ENCODE assay signal across 20 mouse cellular contexts in genomic region chr9:43227626-43228025, GRCm38 (mm10). TPM values are rescaled to one million over a fixed set of nuclear protein-coding genes. Genes with fewer than 3 reads are reported as not detected.
DNase-seq lines count a peak whose midpoint lies in the region; ATAC-seq and TF ChIP-seq lines count a peak whose summit lies in the region.
"Had no signal": no experiment of that assay in that cellular context is flagged by ENCODE, and none has a peak within 500 bp of the region (broad histone marks: within the 10 kb centered on the region; RNA-seq: fewer than 3 reads in every experiment).

No protein-coding gene starts in this region.

- H3K4me2 ChIP-seq in liver, embryonic 14.5 days (ENCODE audit: low read depth), result no peak overlapping the region
- H3K4me2 ChIP-seq: forebrain, embryonic 15.5 days; hindbrain, embryonic 13.5 days; kidney, embryonic 15.5 days; lung, embryonic 14.5 days; neural tube, embryonic 13.5 days had no signal

- H3K9me3 ChIP-seq in liver, embryonic 14.5 days (ENCODE audit: control insufficient read depth, low read length), result no peaks in the 10 kb centered on the region
- H3K9me3 ChIP-seq: forebrain, embryonic 15.5 days; hindbrain, embryonic 13.5 days; kidney, embryonic 15.5 days; midbrain, embryonic 10.5 days; neural tube, embryonic 13.5 days had no signal

- peak; percentile 50 for DNase-seq in adrenal gland, postnatal 14 days
- no peak for DNase-seq in adrenal gland, adult 18-20 months (ENCODE audit: low spot score in 2 of 2)
- DNase-seq in lung, postnatal 36 days, result peak; percentile 32
- DNase-seq in lung, postnatal 14 days, result no peak
- DNase-seq in liver, embryonic 14.5 days (ENCODE audit: low read depth in 3 of 3, low spot score in 3 of 3), result no peak
- DNase-seq in spleen, postnatal 10 days (ENCODE audit: low spot score in 2 of 2), result no peak
- no peak for DNase-seq in layer of hippocampus, postnatal 10 days (ENCODE audit: low spot score in 2 of 2)
- no peak for DNase-seq in layer of hippocampus, adult 9-11 months
- DNase-seq: cerebellum, postnatal 10 days; heart, postnatal 10 days; lung, embryonic 14.5 days; thymus, postnatal 25 days had no signal

- peak overlapping the region; percentile 37; the same call in 1 of the 2 replicates for H3K27ac ChIP-seq in liver, embryonic 14.5 days
- H3K27ac ChIP-seq: forebrain, embryonic 15.5 days; hindbrain, embryonic 13.5 days; midbrain, embryonic 10.5 days; neural tube, embryonic 13.5 days had no signal

- H3K4me3 ChIP-seq in liver, embryonic 14.5 days (ENCODE audit: insufficient read depth in 1 of 2, low read depth in 2 of 2, low read length in 2 of 2), result no peak overlapping the region
- H3K4me3 ChIP-seq: forebrain, embryonic 15.5 days; hindbrain, embryonic 13.5 days; kidney, embryonic 15.5 days; midbrain, embryonic 10.5 days; neural tube, embryonic 13.5 days had no signal

- H3K4me1 ChIP-seq in liver, embryonic 14.5 days (replicated peaks; ENCODE audit: control insufficient read depth in 2 of 2, insufficient read depth in 2 of 2, low read length in 1 of 2), result peaks cover 37 to 69% of the 10 kb centered on the region in 2 experiments
- H3K4me1 ChIP-seq: forebrain, embryonic 15.5 days had no signal

- no peak for ATAC-seq in liver, embryonic 14.5 days (ENCODE audit: insufficient read depth)
- ATAC-seq: forebrain, embryonic 15.5 days had no signal

- TF ChIP-seq EP300 in liver, embryonic 14.5 days (IDR thresholded peaks at IDR 0.05; ENCODE audit: low read depth), result no peak

- H3K9ac ChIP-seq in liver, embryonic 14.5 days (replicated peaks), result no peak overlapping the region
- H3K9ac ChIP-seq: forebrain, embryonic 15.5 days; hindbrain, embryonic 13.5 days; kidney, embryonic 15.5 days; lung, embryonic 14.5 days; neural tube, embryonic 13.5 days had no signal

- no peak for TF ChIP-seq CTCF in liver, embryonic 14.5 days (IDR thresholded peaks at IDR 0.05; ENCODE audit: low read depth)

- 41% methylated on average over 8 of the region's 8 CpGs for WGBS in liver, embryonic 14.5 days (ENCODE audit: insufficient replicate concordance)

- H3K27me3 ChIP-seq in liver, embryonic 14.5 days (ENCODE audit: control insufficient read depth, insufficient read depth, low read length), result no peaks in the 10 kb centered on the region
- H3K27me3 ChIP-seq: forebrain, embryonic 15.5 days; kidney, embryonic 15.5 days; neural tube, embryonic 13.5 days had no signal

- peaks cover 21% of the 10 kb centered on the region for H3K36me3 ChIP-seq in liver, embryonic 14.5 days (replicated peaks; ENCODE audit: control insufficient read depth, insufficient read depth, low read depth)
- H3K36me3 ChIP-seq: forebrain, embryonic 15.5 days; hindbrain, embryonic 13.5 days; midbrain, embryonic 10.5 days; neural tube, embryonic 13.5 days had no signal

RNA-seq across cellular contexts. Expression of gene Oaf, which starts 12.1 kb away (rescaled TPM):
- total RNA-seq in adrenal gland, postnatal 14 days (2021), result 23.4 and 34.9 TPM in 2 replicates
- total RNA-seq in adrenal gland, adult 18-20 months (2021), result 10 to 100 TPM in 1 of 2 experiments, 1 to 10 TPM in 1; 9.9 to 38.0 TPM
- 20.7 and 29.4 TPM in 2 replicates for polyA plus RNA-seq in liver, embryonic 14.5 days (2012; rRNA removed)
- polyA plus RNA-seq in liver, embryonic 14.5 days (2014; fragmentation: Nextera tagmentation; extraction: Ambion mirVana), result 37.1 and 42.6 TPM in 2 replicates
- 10 to 100 TPM; 12.2 to 14.6 TPM for total RNA-seq in layer of hippocampus, postnatal 10 days (2021)

RNA-seq across cellular contexts. Expression of gene Pou2f3, which starts 17.5 kb away (rescaled TPM):
- total RNA-seq in adrenal gland, postnatal 14 days (2021), result not detected in 2 replicates
- under 1 TPM; 0.20 to 0.22 TPM for total RNA-seq in adrenal gland, adult 18-20 months (2021)
- not detected in 2 replicates for polyA plus RNA-seq in liver, embryonic 14.5 days (2012; rRNA removed)
- polyA plus RNA-seq in liver, embryonic 14.5 days (2014; fragmentation: Nextera tagmentation; extraction: Ambion mirVana), result not detected in 2 replicates
- under 1 TPM in 1 of 2 experiments, not detected in 1; 0.22 TPM for total RNA-seq in layer of hippocampus, postnatal 10 days (2021)
- total RNA-seq: heart, adult 8-10 months; left cerebral cortex, postnatal 14 days; monocyte, adult 5-6 weeks had no signal
- polyA plus RNA-seq: forebrain, embryonic 15.5 days; hindbrain, embryonic 13.5 days; kidney, embryonic 15.5 days; midbrain, embryonic 10.5 days; neural tube, embryonic 13.5 days had no signal

Comparison
In these comparisons a context has a peak if more than half of its experiments do, and no peak if none do; other contexts are left out.
1. DNase-seq: peak in adrenal gland, postnatal 14 days (single experiment) and lung, postnatal 36 days (single experiment); none in adrenal gland, adult 18-20 months (0 of 2), lung, postnatal 14 days (single experiment), liver, embryonic 14.5 days (0 of 3), spleen, postnatal 10 days (0 of 2), layer of hippocampus, postnatal 10 days (0 of 2) and layer of hippocampus, adult 9-11 months (single experiment).